Mouse (Mus musculus) heart, adult 8-10 months (tissue): ENCODE measurements at regions not wholly inside any gene's neighbourhood (a gene's known extent, or its start where the extent isn't known, plus 50 kb on each side); places are given as distances from the start of the nearest gene placed in this dataset.
A peak's percentile ranks its signal among the peaks of the same experiment; 100 is the strongest.

ENCODE experiments used
- DNase-seq: peaks from one replicate; pipeline ENCODE4 v3.0.0; 2022; ENCODE audit warnings: low spot score

- peak; percentile 53 for DNase-seq
Observed at GRCm38 (mm10) chrX:23556271-23556670, 136.6 kb upstream of the Wdr44 start.

- DNase-seq: peak; percentile 47
Observed at GRCm38 (mm10) chrX:23565581-23565980, 127.3 kb upstream of the Wdr44 start.
